Mouse (Mus musculus) frontal cortex, postnatal 14 days (tissue): ENCODE measurements around the gene Erp29.

ENCODE experiments used
- DNase-seq, 2 experiments: peaks; one replicate each; pipeline ENCODE4 v3.0.0; 2022; ENCODE audit warnings: low spot score in 2 of 2

Erp29 gene

GRCm38 (mm10) chr5:121449976-121450375, 2.3 kb downstream of the Erp29 start:
- no peak for DNase-seq

DNA sequence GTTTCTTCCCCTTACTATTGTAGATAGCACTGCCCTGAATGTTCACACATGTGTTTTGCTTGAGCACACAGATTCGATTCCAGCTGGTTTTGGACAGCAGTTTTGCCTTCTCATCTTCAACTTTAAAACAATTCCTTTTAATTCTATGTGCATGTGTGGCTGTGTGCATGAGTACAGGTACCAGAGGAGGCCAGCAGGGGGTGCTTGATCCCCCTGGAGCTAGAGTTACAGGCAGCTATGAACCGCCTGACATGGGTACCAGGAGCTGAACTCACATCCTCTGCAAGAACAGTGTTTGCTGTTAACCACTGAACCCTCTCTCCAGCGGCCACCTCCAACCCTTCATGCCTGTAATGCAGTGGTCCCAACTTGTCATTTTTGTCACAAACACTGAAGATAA, 3.9 kb downstream of the Erp29 start:
- DNase-seq: no peak

- DNase-seq: no peak
These were observed 7.4 kb downstream of the Erp29 start for GRCm38 (mm10) chr5:121444870-121445269.

DNA sequence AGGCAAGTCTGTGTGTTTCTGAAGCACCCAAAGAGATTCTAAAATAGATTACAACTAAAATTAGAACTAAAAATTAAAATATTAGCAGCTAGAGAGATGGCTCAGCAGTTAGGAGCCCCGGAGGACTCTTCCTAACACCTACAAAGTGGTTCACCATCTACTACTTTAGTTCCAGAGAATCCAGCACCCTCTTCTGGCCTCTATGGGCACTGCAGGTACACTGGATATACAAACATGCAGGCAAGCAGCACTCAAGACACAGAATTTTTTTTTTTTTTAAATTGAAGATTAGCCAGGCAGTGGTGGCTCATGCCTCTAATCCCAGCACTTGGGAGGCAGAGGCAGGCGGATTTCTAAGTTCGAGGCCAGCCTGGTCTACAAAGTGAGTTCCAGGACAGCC, 8.8 kb downstream of the Erp29 start:
- peak in 1 of 2 experiments; percentile 52 for DNase-seq

GRCm38 (mm10) chr5:121438756-121439155, 13.6 kb downstream of the Erp29 start:
- no peak for DNase-seq

- DNase-seq: no peak
These were observed 14.2 kb downstream of the Erp29 start for GRCm38 (mm10) chr5:121438131-121438530.

- DNase-seq: no peak
These were observed 23.4 kb downstream of the Erp29 start for GRCm38 (mm10) chr5:121428954-121429353.

DNA sequence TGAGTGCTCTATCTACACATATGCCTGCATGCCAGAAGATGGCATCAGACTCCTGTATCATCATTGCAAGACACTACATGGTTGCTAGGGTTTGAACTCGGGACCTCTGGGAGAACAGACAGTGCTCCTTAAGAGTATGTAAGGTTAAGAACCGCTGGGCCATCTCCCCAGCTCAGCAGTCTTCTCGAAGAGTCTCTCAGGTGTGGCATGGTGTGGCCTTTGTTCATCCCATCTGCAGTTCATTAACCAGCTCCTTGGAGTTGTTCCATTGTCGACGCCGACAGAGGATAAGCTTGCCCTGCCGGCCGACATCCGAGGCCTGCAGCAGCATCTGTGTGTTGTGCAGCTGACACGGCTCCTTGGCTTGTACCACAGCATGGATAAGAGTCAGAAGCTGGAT, 29.0 kb downstream of the Erp29 start:
- no peak for DNase-seq

GRCm38 (mm10) chr5:121422787-121423186, 29.5 kb downstream of the Erp29 start:
- no peak for DNase-seq

- DNase-seq: no peak
These were observed 31.6 kb downstream of the Erp29 start for GRCm38 (mm10) chr5:121420721-121421120.

DNA sequence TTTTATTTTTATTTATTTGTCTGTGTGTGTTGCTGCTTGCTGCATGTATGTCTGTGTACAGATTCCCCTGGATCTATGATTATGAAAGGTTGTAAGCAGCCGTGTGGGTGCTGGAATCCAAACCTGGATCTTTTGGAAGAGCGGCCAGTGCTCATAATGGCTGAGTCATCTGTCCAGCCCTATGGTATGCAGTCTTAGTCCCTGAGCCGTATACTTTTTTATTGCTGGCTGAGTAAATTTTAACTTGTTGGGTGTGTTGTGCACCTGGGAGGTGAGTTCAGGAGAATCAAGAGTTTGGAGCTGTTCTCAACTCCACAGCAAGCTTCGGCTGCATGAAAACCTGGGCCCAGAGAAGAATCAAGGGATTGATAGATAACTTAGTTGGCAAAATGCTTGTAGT, 41.3 kb downstream of the Erp29 start:
- DNase-seq: no peak

DNA sequence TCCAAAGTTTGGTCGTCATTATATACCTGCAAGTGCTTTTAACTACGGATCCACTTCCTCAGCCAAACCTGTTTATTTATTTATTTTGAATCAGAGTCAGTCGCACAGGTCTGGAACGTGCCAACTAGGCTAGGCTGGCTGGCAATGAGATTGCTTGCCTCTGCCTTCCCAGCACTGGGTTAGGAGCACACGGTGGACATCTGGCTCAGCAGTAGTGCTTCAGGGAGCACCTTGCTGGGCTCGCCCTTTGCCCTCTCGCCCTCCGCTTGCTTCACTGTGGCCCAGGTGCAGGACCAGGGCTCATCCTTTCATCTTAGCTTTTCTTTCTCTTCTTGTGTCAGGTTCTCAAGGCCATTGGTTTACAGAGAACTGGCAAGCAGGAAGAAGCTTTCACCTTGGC, 44.5 kb downstream of the Erp29 start:
- no peak for DNase-seq

DNA sequence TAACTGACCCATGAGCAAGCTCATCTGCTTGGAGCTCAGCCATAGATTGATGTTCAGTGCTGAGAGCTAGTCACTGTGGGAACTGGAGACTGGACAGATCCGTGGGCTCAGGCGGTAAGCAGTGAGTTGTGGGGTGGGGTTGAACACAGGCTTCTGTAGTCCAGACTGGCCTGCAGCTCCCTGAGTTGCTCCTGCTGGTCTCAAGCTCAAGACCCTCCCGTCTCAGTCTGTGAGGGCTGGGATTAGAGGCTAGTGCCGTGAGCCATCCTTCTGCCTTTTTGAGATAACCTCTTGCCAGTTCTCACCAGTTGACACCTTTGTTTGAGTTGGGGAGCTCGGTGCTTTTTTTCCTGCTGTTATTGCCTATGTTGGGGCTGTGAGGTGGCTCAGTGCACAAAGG, 51.5 kb downstream of the Erp29 start:
- no peak for DNase-seq

DNA sequence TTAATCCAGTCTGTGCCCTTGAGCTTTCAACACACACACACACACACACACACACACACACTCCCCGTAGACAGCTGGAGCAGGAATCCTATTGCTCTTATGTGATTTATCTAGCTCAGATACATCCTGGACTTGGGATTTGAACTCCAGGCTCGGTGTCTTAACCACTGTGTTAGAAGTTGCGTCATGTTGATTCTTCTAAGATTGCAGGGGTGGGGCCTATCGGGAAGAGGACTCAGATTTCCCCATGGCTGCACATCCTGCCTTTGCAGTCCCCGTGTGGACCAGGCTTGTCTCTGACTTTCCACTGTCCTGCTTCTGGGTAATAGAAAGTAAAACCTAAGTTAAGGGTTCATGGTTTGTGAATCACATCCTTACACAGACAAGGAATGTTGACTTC, 52.2 kb downstream of the Erp29 start:
- DNase-seq: no peak

DNA sequence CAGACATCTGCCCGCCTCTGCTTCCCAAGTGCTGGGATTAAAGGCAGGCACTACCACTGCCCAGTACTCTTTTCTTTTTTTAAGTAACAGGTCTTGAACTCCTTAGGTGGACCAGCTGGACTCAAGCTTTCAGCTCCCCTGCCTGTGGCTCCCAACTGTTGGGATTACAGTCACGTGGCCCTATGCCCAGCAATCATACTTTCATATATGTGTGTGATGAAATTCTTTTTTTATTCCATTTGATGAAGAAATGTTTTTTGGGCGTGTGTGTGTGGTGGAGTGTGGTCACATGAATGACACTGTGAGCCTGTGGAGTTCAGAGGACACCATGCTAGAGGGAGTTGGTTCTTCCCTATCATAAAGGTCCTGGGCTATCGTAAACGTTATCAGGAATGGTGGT, 52.8 kb downstream of the Erp29 start:
- no peak for DNase-seq

DNA sequence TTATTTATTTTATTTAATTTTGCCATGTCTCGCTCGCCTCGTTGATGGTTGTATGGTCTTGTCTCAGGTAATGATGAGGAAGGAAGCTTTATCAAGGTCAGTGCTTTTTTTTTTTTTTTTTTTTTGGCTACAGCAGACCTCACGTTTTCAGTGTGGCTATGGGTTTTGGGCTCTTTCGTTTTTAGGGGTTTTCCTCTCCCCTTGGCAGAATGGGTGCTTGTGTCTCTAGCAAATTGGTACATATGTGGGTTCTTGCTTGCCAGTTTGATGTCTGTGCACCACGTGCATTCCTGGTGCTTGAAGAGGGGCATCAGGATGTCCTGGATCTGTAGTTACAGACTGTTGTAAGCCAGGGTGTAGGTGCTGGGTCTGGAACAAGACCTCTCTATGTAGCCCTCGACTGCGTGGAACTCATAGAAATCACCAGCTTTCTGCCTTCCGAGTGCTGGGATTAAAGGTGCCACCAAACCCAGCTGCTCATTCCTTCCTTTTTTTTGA, 53.3 kb downstream of the Erp29 start:
- no peak for DNase-seq

DNA sequence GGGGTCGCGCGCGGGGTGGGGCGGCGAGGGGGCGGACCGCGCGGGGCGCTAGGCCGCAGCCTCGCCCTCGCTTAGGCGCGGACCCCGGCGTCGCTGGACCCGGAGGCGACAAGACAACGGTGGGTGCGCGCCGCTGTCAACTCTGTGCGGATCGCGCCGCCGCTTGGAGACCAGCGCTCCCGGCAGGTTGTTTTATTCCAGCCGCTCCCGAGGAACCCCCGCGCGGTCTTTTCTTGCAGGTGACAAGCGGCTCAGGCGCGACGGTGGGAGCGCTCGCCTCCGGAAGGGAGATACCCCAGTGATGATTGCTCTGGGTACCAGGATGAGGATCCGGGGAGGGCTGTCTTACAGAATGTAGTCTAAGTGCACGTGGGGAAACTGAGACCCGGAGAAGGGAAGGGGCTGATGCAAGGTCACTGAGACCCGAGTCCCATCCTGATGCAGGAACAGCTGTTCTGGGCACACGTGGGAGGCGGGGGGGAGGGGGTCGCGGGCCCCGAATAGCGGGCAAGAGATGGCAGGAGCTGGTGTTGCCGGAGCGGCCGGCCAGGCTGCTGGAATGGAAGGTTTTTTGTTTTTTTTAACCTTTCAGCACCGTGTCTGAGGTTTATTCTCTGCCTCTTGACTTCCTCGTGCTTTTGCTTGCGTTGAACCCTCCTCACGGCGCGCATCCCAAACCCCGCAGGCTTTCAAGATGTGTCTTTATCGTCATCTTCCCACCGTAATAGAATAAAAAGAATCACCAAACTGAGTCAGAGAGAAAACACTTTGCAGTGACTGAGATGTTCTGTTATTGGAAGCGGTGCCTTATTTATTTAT, 54.0 kb downstream of the Erp29 start:
- no peak for DNase-seq

DNA sequence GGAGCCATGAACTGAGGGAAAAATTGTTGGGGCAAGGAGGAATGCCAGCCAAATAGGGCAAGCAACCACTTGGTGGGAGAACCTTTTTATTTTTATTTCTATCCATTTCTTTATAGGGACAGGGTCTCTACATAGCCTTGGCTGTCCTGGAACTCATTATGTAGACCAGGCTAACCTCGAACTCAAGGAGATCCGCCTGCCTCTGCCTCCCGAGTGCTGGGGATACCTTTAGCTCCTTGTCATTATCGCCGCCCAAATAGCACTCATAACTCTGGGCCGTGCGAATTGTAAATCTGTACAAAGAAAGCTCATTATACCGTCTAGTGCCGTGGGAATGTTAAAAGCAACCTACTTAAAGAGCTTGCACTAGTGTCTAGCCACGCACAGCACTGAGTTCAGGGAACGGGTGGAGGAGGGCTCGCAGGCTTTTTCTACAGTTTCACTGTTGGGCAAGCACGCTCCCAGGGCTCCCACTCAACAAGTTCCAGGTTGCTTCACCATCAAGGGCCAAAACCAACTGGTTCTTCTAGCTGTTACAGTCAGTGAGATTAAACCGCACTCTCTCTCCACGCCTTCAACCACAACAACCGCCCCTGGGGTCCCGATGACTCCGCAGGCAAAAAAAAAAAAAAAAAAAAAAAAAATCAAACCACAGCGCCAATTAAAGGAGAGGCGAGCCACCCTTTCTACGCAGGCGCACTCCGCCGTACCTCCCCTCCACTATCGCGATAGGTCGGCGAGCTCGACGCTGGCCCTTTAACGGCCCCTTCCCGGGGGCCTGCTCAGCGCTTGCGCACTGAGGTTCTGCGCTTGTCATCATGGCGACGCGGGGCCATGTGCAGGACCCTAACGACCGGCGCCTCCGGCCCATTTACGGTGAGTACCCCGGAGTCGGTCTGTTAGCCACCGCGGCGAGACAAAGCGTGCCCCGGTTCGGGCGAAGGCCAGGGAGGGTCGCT, 54.8 kb downstream of the Erp29 start, which contains the start of gene Naa25:
Naa25 (plus strand) TSS at position 750 of the 959 bp plus-strand sequence.
- peak; percentile 86 to 91 for DNase-seq

DNA sequence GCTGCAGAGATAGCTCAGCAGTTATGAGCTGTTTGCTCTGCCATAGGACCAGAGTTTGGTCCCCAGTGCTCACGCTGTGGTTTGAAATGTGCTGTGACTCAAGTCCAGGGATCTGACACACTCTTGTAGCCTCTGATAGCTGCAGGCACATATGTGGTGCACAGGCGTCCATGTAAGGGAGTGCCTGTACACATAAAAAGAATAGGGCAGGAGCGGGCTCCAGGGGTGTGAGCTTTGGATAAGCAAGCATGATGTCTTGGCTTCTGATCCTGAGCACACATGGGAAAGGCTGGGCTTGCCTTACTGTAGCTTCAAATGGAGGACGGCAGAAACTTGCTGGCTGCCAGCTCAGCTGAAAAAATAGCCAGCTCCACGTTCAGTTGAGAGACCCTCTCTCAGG, 56.7 kb downstream of the Erp29 start:
- no peak for DNase-seq

DNA sequence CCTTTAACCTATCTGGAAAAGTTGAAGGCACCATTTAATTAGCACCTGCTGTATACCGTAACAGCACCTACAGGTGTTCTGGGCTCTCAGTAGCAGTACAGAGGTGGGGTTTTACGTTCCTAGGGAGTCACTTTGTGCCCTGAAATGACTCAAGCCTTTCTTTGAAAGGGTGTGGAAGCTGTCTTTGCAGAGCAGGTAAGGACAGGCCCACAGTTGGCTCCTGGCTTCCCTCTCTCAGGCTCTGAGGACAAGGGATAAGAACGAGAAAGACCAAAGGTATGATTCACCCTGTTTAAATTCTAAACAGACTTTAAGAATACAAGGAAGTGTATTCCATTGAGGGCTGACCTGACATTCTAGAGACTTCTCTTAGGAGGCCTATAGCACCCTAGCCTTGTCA, 58.9 kb downstream of the Erp29 start:
- no peak for DNase-seq

DNA sequence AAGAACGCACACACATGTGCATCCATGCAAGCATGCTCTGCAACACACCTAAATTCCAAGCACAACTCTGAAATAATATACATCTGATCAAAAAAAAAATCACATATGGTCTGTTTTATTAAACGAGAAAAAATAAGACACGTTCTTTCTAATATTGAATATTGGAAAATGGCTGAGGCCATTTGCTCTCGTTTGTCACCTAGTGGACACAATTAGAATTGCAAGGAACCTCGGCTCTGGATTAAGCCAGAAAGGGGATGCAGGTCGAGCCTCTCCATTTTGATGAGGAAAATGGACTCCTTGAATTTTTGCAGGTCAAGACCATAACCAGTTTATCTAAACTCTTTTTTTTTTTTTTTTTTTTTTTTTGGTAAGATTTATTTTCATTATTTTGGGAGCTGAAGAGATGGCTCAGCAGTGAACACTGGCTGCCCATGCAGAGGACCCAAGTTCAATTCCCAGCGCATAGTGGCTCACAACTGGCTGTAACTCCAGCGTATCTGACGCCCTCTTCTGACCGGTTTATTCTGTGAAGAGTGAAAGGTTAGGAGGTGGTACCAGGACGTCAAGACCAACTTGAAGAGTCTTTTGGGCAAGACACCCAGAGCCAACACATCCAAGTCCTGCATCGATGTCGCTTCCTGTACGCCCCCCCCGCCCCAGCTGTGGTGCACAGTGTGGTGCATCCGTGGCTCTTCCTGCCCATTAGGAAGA, 59.5 kb downstream of the Erp29 start:
- no peak for DNase-seq

- no peak for DNase-seq
These were observed 62.6 kb downstream of the Erp29 start for GRCm38 (mm10) chr5:121389691-121390090.
